Mouse (Mus musculus) limb, embryonic 11.5 days (tissue): ENCODE measurements around the gene Slc30a5. TPM values are rescaled to one million over a fixed set of nuclear protein-coding genes. Genes with fewer than 3 reads are reported as not detected.

Experiments
- ATAC-seq: fragments of 200-750 bp; cut with Nextera tagmentation; 2 replicates; pipeline ENCODE4 v1.8.0; 2017; ENCODE audit warnings: low read depth; ENCODE audit not compliant: insufficient number of reproducible peaks, low FRiP score, low TSS enrichment
- DNase-seq: peaks from one replicate; pipeline ENCODE4 v3.0.0-alpha.2; 2015; ENCODE audit warnings: low spot score
- H3K27ac ChIP-seq: fragments of 300-500 bp; sonication (generic); replicated peaks from 2 replicates; pipeline ENCODE4 v1.5.1; 2014; ENCODE audit warnings: low read depth, mild to moderate bottlenecking, low read length
- H3K27me3 ChIP-seq: fragments of 300-500 bp; sonication (generic); 2 replicates; pipeline ENCODE4 v1.6.1; 2014; ENCODE audit warnings: mild to moderate bottlenecking, low read length, mixed read lengths; ENCODE audit not compliant: control insufficient read depth, insufficient read depth
- H3K36me3 ChIP-seq: fragments of 300-500 bp; sonication (generic); 2 replicates; pipeline ENCODE4 v1.6.1; 2014; ENCODE audit warnings: mild to moderate bottlenecking, low read length, moderate library complexity, mixed read lengths; ENCODE audit not compliant: control insufficient read depth, insufficient read depth
- H3K4me1 ChIP-seq: fragments of 300-500 bp; sonication (generic); 2 replicates; pipeline ENCODE4 v1.6.1; 2014; ENCODE audit warnings: low read length, mixed read lengths; ENCODE audit not compliant: control insufficient read depth, insufficient read depth
- H3K4me2 ChIP-seq: fragments of 300-500 bp; sonication (generic); 2 replicates; pipeline ENCODE4 v1.6.1; 2014; ENCODE audit warnings: low read depth, mild to moderate bottlenecking, moderate library complexity; ENCODE audit not compliant: severe bottlenecking
- H3K4me3 ChIP-seq: fragments of 300-500 bp; sonication (generic); 2 replicates; pipeline ENCODE4 v1.5.1; 2014; ENCODE audit warnings: low read depth, low read length
- H3K9ac ChIP-seq: fragments of 300-500 bp; sonication (generic); 2 replicates; pipeline ENCODE4 v1.6.1; 2014; ENCODE audit warnings: mild to moderate bottlenecking, low read length
- H3K9me3 ChIP-seq: fragments of 300-500 bp; sonication (generic); 2 replicates; pipeline ENCODE4 v1.6.1; 2016; ENCODE audit warnings: low read length; ENCODE audit not compliant: control insufficient read depth
- WGBS: fragments of 180-500 bp; shearing (Covaris S2); extraction: QIAGEN DNeasy Blood & Tissue Kit; methylation state at CpG from one replicate; pipeline ENCODE4 v1.1.7; 2014; 5-methylcytosine and 5-hydroxymethylcytosine counted together
- polyA plus RNA-seq: library from polyadenylated mRNA; unstranded; fragments of >200 nt; fragmentation: Nextera tagmentation; extraction: Ambion mirVana; gene quantifications from 2 replicates; pipeline ENCODE4 v1.2.1, GENCODE M21; 2014

Gene Slc30a5
- polyA plus RNA-seq: 51.9 and 52.7 TPM in 2 replicates

DNA sequence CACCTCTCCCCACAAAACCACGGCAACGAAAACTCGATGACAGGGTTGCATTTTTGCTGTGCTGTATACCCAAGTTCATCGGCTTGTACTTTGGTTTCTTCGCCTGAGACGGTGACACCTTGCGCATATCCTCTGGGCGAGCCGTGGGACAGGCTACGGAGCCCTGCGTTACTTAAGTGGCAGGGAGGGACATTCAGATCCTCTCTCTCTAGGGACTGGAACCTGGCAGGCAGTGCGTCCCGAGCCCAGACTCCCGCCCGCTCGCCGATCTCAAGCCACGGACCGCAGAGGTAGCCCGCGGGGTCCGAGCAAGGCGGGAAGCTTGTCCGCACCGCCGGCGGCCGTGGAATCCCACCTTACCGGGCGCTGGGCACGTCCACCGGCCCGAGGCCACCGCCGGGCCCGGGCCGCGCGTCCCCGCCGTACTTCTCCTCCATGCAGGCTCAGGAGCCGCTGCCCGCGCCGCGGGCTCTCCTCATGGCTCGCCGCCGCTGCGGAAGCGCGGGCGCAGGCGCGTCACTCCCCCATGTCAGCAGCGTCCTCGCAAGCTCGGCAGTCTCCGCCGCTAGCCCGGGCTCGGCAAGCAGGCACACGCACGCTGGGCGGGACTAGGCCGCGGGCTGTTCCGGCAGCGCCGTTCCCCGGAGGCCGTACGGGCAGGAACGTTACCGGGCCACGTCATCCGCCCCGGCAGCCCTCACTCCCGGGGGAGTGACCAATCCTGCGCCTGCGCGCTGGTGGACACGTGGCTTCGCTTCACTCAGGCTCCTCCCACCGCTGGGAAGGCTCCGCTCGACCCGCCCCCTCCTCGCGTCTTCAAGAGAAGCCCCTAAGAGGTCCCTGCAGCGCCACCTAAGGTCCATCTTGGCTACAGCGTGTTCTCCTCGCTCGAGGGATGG lies at the start of gene Slc30a5:
TSS of gene Slc30a5 (minus strand) at position 687 of the 899 bp plus-strand sequence.
- H3K4me2 ChIP-seq: peak within 1 kb of the TSS; percentile 47
- peak within 1 kb of the TSS; percentile 92 for H3K9ac ChIP-seq
- H3K4me1 ChIP-seq: peaks cover 2% of the 10 kb centered on the region; the same call in 1 of the 2 replicates
- peak; percentile 97 for ATAC-seq
- no peaks in the 10 kb centered on the region for H3K9me3 ChIP-seq
- H3K27me3 ChIP-seq: no peaks in the 10 kb centered on the region
- H3K4me3 ChIP-seq: peak within 1 kb of the TSS; percentile 96
- peak within 1 kb of the TSS; percentile 78 for H3K27ac ChIP-seq
- H3K36me3 ChIP-seq: peaks cover 2% of the 10 kb centered on the region; the same call in 1 of the 2 replicates
- DNase-seq: peak; percentile 100
- under 1% methylated on average over 92 of the region's 94 CpGs for WGBS

DNA sequence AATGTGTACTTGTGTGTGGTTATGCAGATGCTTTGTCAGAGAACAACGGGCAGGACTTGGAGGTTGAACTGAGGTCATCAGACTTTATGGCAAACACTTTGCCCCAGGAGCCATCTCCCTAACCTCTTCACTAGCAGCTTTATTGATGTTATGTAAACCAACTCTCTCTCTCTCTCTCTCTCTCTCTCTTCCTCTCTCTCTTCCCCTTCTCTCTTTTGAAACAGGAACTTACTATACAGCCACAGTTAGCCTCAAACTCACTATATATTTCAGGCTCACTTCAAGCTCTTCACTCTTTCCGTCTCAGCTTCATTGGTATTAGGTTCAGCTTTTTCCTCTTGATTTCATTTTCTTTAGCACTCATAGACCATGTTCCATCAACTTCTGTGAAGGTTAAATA lies 48.7 kb upstream of the Slc30a5 start:
- Histone ChIP-seq H3K4me2 (no peak overlapping the region), H3K9ac (no peak overlapping the region), H3K27ac (no peak overlapping the region), H3K4me3 (no peak overlapping the region), H3K27me3 (no peaks in the 10 kb centered on the region), H3K9me3 (no peaks in the 10 kb centered on the region), H3K36me3 (no peaks in the 10 kb centered on the region), H3K4me1 (no peaks in the 10 kb centered on the region)
- WGBS: 74% methylated on average over 2 of the region's 2 CpGs
- ATAC-seq: no peak
- DNase-seq: no peak

DNA sequence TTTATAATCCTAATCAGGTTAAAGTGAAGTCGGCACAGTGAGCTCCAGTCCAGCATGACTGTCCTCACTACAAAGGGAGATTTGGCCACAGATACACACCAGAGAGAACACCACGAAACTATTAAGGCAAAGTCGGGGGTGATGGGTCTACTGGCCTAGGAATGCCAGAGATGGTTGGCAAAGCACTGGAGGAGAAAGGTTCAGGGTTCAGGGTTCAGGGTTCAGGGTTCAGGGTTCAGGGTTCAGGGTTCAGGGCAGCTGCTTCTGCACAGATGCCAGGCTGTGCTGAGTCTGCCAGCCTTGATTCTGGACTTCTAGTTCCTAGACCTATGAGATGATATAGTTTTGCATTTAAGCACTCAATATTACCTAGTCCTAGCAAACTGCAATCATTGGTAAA lies 46.6 kb upstream of the Slc30a5 start:
- Histone ChIP-seq H3K36me3 (no peaks in the 10 kb centered on the region), H3K9ac (no peak overlapping the region), H3K27ac (no peak overlapping the region), H3K4me1 (no peaks in the 10 kb centered on the region), H3K4me2 (no peak overlapping the region), H3K9me3 (no peaks in the 10 kb centered on the region), H3K27me3 (no peaks in the 10 kb centered on the region), H3K4me3 (no peak overlapping the region)
- ATAC-seq: no peak
- DNase-seq: no peak
- 82% methylated on average over 3 of the region's 3 CpGs for WGBS

DNA sequence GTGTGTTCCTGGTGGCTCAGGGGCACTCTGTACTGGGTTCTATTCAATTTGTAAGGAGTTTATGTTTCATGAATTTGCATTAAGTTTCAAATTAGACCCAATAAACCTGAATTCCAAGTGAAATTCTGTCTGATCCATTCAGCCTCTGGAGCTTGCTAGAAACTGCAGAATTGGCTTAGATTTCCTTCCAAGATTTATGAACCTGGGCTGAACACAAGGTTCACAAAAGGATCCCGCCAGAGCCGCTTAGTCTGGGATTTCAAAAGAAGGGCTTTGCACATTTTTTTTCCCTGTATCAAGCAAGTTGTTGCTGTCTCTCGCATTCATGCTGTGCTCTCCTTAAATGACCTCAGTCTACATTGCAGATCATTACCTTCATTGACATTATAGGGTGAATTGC lies 46.1 kb upstream of the Slc30a5 start:
- Histone ChIP-seq H3K27ac (no peak overlapping the region), H3K4me2 (no peak overlapping the region), H3K4me1 (no peaks in the 10 kb centered on the region), H3K9ac (no peak overlapping the region), H3K27me3 (no peaks in the 10 kb centered on the region), H3K4me3 (no peak overlapping the region), H3K9me3 (no peaks in the 10 kb centered on the region), H3K36me3 (no peaks in the 10 kb centered on the region)
- ATAC-seq (no peak), DNase-seq (no peak)
- WGBS: 70% methylated on average over 3 of the region's 3 CpGs

DNA sequence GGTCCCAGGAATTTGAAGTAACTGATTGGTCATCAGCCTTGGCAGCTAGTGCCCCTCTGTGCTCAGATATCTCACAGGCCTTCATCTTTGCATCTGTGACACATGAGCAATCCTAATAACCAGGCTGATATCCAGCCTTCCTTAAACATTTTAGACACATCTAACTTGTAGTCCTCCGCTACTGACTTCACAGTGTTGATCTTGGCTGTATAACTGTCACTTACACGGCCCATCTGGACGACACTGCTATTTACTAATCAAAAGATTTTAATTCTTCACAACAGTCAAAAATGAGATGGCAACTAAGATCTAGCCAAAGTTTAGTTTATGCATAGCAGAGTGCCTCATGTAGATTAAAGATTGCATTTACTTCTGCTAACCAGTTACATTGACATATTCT lies 45.0 kb upstream of the Slc30a5 start:
- H3K4me1 ChIP-seq: no peaks in the 10 kb centered on the region
- 84% methylated on average over 3 of the region's 3 CpGs for WGBS
- H3K27ac ChIP-seq: no peak overlapping the region
- H3K4me3 ChIP-seq: no peak overlapping the region
- H3K4me2 ChIP-seq: no peak overlapping the region
- no peaks in the 10 kb centered on the region for H3K9me3 ChIP-seq
- H3K27me3 ChIP-seq: no peaks in the 10 kb centered on the region
- DNase-seq: no peak
- no peaks in the 10 kb centered on the region for H3K36me3 ChIP-seq
- H3K9ac ChIP-seq: no peak overlapping the region
- no peak for ATAC-seq

DNA sequence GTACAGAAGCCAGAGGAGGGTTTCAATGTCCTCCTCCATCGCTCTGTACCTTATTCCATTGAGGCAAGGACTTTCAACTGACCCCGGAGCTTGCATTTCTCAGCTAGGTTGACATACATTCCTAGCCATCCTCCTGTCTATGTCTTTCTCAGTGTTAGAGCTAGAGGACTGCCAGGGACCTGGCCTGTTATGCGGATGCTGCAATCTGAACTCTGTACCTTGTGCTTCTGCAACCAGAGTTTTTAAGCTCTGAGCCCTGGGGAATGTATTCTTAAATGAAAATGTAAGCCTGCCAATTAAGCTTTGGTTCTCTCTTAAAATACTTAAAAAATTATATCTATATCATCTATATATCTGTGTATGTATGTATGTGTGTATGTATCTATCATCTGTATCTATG lies 44.5 kb upstream of the Slc30a5 start:
- Histone ChIP-seq H3K36me3 (no peaks in the 10 kb centered on the region), H3K27ac (no peak overlapping the region), H3K9me3 (no peaks in the 10 kb centered on the region), H3K4me1 (no peaks in the 10 kb centered on the region), H3K27me3 (no peaks in the 10 kb centered on the region), H3K4me2 (no peak overlapping the region), H3K9ac (no peak overlapping the region), H3K4me3 (no peak overlapping the region)
- 96% methylated on average over 3 of the region's 3 CpGs for WGBS
- ATAC-seq (no peak), DNase-seq (no peak)

DNA sequence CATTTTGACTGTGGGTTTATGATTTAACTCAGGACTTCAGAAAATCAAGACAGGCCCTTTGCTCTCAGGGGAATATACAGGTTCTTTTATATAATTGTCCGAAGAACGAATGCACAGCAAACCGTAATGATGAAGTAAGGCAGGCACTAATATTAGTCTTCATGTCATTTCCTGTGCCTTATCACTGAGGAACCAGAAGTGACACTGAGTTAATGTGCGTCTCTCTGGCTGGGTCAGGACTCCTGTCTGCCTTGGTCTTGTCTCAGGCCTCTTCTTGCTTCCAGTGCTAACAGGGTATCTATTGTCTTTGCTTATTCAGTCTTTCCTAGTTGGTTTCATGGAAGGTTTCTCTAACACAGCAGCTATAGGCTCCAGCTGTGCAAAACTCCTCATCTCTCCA lies 41.9 kb upstream of the Slc30a5 start:
- Histone ChIP-seq H3K27me3 (no peaks in the 10 kb centered on the region), H3K4me3 (no peak overlapping the region), H3K4me2 (no peak overlapping the region), H3K9ac (no peak overlapping the region), H3K4me1 (no peaks in the 10 kb centered on the region), H3K9me3 (no peaks in the 10 kb centered on the region), H3K36me3 (no peaks in the 10 kb centered on the region), H3K27ac (no peak overlapping the region)
- 83% methylated on average over 4 of the region's 4 CpGs for WGBS
- DNase-seq: no peak
- ATAC-seq: no peak

DNA sequence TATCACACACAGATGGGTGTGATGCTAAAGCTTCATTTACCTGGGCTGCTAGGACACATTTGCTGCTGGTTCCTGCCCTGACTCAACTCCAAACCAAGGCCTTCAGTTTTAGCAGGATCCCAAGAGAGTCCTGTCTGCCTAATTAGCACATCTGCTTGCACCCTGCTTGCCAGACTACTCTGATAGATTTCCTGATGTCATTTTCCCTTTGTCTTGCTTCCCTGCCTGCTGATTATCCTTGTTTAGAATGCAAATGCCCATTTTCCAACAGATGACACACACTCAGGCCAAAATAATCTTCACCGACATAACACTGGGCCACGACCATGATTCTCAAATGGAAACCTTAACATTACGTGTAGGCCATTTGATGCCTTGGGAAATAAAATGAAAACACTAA lies 41.4 kb upstream of the Slc30a5 start:
- Histone ChIP-seq H3K9ac (no peak overlapping the region), H3K4me3 (no peak overlapping the region), H3K9me3 (no peaks in the 10 kb centered on the region), H3K27ac (no peak overlapping the region), H3K27me3 (no peaks in the 10 kb centered on the region), H3K36me3 (no peaks in the 10 kb centered on the region), H3K4me2 (no peak overlapping the region), H3K4me1 (no peaks in the 10 kb centered on the region)
- no peak for ATAC-seq
- DNase-seq: no peak
- WGBS: 95% methylated on average over 3 of the region's 3 CpGs
